Mouse (Mus musculus): ENCODE data around the gene Gm17482. TPM values are rescaled to one million over a fixed set of nuclear protein-coding genes. Genes with fewer than 3 reads are reported as not detected.
"Not testable (repeated sequence)": the region's sequence is repeated elsewhere in the genome, so short reads cannot be mapped to it uniquely, and the experiment has no call there.

Gm17482 gene
- not detected for total RNA-seq (2021)
- long read RNA-seq, experiment 1, partial matches to known transcripts = 0 of 1 reads
- long read RNA-seq, experiment 1, other reads (novel, unspliced or antisense) = 1 of 1 reads
- long read RNA-seq, experiment 2 = 0 reads

GRCm38 (mm10) chr6:115227043-115227442 is at the start of gene Gm17482:
TSS of gene Gm17482 (plus strand) at chr6:115227343.
- no peak for DNase-seq (ENCODE audit: low spot score)

DNA sequence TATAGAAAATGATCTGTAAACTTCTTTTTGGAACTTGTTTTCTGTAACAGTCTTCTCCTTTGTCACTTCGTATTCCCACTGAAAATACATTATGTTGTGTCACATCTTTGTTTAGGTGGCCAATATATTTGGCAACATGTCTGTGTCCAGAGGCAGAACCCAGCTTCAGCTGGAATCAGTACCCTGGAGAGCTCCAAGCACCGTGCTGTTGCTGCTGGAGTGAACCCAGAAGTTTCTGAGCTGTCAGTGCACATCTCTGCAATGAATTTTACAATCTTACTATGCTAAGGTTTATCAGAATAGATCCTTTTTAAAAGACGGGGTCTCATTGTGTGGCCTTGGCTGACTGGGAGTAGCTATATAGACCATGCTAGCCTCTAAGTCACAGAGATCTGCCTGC is 48.3 kb upstream of the Gm17482 start:
- peak; percentile 7 for DNase-seq (ENCODE audit: low spot score)

DNA sequence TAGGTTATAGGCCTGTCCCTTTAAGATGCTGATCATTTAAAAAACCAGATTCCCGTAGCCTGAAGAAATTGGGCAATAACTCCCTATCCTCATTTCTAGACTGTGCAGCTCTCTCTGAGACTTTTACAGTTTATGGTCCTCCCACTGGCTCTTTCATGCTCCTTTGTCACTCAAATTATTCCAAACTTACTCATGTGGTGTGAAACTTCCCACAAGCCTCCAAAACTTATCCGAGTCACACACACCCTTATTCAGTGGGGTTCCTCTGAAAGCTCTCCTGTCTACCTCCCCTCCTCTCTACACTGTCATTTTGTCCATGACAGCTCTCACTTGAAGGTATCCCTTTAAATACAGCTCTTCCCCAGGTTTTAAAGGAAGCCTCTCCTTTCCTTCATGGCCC is 46.0 kb upstream of the Gm17482 start:
- DNase-seq (ENCODE audit: low spot score) = no peak

- no peak for DNase-seq (ENCODE audit: low spot score)
These were observed 36.0 kb upstream of the Gm17482 start for GRCm38 (mm10) chr6:115191111-115191510.

- no peak for DNase-seq (ENCODE audit: low spot score)
These were observed 26.4 kb upstream of the Gm17482 start for GRCm38 (mm10) chr6:115200753-115201152.

DNA sequence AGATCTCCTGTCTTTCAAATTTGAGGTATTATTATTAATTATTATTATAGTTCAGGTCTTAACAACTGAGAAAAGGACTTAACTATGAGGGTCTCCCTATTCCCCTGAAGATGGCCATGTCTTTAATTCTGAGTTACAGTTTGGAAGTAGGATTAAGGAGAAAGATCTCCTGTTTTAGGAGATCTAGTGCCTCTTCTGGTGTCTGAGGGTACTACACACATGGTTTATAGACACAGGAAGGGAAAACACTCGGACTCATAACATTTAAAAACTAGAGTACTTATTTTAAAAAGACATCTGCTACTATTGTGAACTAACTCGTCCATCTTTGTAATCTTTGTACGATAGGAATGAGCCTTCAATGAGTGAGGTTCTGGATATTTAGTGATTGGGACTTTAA is 24.1 kb upstream of the Gm17482 start:
- DNase-seq (ENCODE audit: low spot score) = no peak

DNA sequence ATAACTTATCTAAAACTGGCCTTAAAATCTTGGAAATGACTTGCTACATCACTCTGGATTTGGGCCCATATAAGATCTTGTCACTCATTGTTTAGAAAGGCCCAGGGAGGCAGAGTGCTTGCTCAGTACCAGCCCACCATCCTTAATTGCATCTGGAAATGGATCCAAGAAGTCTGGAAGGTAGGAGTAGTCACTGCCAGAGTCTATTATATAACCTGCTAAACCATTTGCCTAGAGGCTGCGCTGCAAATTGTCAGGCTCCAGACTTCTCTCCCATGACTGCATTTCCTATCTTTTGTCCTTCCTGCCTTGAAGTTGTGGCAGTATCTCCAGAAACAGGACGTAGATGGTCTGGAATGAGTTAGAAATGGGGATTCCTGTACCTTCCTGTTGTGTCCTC is 17.0 kb upstream of the Gm17482 start:
- DNase-seq (ENCODE audit: low spot score) = no peak

DNA sequence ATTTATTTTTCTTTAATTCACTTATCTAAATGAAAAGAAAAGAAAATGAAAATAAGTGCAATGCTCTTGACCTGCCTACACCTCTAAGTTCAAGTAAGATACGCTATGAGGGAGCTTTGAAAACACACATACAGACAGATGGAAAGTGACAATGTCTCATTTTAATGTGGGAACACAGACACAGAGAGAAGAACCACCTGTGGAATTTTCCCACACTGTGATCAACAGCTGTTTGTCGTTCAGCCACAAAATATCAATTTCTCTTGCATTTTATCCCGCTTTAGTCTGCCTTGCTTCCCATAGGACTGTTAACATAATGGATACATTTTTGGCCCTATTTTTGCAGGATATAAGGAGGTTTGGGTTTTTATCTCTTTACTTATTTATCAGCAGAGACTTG is 16.3 kb upstream of the Gm17482 start:
- no peak for DNase-seq (ENCODE audit: low spot score)

DNA sequence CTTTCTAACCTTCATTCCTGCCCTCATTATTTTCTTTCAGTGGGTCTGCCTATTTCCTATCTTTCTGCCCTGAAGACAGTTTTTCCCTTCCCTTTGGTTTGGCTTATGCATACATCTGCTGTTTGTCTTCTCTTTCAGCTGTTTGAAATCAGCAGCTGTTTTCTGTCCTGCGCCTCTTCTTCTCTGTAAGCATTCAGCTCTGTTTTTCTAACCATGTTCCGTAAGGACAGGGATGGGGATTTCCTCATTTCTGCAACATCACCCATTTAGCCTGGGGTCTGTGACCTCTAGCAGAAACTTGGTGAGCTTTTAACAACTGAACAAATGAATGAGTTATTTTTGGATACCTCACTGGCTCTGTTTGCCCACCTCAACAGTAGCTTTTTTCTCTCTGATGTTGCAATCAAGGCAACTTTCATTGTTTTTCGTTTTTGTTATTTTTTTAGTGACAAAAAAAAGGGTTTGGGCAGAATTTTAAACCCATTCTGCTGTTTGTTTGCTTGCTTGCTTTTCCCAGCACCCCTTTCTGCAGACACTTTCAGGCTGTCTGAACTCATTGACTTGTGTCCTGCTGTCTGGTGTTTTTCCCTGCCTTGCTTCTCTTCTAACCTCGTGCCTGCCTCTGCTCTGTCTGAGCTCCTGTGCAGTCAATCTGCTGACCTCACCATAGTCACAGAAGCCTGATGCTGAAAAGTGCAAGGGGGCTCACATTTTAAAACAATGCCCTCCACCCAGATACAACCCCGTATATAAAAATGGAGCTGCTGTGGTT is 14.8 kb upstream of the Gm17482 start:
- no peak for DNase-seq (ENCODE audit: low spot score)

DNA sequence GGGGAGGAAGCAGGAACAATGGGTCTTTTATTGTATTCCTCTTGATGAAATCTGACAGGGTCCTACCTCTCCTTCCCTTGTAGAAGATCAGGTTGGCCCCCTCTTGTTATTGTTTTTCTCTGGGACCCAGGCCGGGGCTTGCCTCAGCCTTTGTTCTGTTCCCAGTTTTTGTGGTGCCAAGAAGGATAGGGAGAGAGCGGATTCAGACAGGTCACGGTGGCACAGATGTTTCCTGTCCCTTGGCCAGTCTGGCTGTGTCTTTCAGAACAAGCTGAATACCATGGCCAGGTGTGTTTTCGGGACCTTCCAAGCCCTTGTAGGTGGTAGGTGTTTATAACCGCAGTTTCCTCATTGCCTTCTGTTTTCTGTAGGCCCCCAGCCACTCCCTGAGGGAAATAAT is 14.0 kb upstream of the Gm17482 start:
- DNase-seq (ENCODE audit: low spot score) = no peak

- no peak for DNase-seq (ENCODE audit: low spot score)
These were observed 5.9 kb upstream of the Gm17482 start for GRCm38 (mm10) chr6:115221215-115221641.

DNA sequence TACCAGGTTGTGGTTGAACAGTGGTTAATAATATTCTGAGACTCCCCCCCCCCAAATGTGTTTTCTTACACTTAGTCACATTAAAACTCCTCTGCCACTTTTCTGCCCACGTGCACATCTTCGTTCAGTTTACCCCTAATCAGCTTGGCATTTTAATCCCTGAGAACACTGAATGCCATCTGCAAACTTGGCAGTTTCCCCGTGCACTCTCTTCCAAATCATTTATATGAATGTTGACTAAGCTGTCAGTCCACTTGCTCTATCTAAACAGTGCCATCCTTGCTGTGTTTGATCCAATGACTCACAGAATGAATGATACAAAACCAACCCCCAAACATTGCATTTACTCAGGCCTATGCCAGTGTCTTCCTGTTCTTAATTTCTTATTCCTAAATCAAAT is 1.6 kb upstream of the Gm17482 start:
- DNase-seq (ENCODE audit: low spot score) = no peak

- DNase-seq (ENCODE audit: low spot score) = peak; percentile 78
These were observed 386 bp downstream of the Gm17482 start for GRCm38 (mm10) chr6:115227529-115227928.

DNA sequence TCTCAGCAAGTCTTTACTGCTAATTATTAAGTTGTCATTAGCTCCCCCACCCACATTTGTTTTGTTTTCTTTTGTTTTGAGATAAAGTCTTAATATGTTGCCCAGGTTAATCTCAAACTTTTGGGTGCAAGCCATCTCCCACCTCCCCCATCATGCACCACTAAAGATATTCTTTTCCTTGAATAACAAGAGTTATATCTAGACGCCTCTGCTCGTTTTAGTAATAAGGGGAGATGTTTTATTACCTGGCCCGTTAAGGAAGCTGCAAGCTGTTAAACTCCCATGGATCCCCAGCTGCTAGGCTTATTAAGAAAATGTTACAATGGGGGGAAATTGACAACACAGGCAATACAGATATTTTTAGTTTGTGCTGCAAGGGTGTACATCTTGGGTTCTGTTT is 3.4 kb downstream of the Gm17482 start:
- DNase-seq (ENCODE audit: low spot score) = no peak

DNA sequence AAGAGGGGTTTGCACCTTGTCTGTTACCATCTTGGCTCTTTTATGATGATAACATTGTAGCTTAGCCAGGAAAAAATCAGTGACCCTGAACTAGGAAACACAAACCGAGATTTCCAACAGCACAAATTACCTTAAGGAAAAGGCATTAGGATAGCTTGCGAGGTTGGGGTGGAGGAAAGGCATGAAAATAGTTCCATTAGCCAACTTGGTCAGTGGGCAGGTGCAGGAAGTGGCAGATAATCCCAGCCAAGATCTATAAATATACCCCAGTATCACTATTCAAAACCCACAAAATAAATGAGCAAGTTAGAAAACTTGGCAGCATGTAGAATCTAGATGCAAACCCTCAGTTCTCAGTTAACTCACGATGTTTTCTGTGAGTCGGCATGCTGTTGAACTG is 4.7 kb downstream of the Gm17482 start:
- DNase-seq (ENCODE audit: low spot score) = no peak

GRCm38 (mm10) chr6:115232562-115232961 is 5.4 kb downstream of the Gm17482 start:
- DNase-seq (ENCODE audit: low spot score) = peak; percentile 45

- DNase-seq (ENCODE audit: low spot score) = peak; percentile 72
These were observed 11.2 kb downstream of the Gm17482 start for GRCm38 (mm10) chr6:115238031-115239027.

DNA sequence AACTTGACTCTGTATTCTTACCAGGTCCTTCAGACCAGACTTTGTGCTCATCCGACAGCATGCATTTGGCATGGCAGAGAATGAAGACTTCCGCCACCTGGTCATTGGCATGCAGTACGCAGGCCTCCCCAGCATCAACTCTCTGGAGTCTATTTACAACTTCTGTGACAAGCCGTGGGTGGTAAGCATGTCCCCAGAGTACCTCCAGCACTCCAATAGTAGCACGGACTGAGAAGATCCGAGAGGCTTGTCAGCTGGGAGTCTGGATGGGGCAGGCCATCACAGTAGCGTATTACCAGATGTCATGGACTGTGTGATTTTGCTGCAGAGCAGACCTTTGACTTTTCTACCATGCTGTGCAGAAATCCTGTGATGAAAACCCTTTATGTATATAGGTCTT is 12.2 kb downstream of the Gm17482 start:
- DNase-seq (ENCODE audit: low spot score) = no peak

GRCm38 (mm10) chr6:115240431-115240830 is 13.3 kb downstream of the Gm17482 start:
- DNase-seq (ENCODE audit: low spot score) = not testable (repeated sequence)

- no peak for DNase-seq (ENCODE audit: low spot score)
These were observed 14.1 kb downstream of the Gm17482 start for GRCm38 (mm10) chr6:115241131-115241699.

- DNase-seq (ENCODE audit: low spot score) = no peak
These were observed 14.8 kb downstream of the Gm17482 start for GRCm38 (mm10) chr6:115241939-115242338.

DNA sequence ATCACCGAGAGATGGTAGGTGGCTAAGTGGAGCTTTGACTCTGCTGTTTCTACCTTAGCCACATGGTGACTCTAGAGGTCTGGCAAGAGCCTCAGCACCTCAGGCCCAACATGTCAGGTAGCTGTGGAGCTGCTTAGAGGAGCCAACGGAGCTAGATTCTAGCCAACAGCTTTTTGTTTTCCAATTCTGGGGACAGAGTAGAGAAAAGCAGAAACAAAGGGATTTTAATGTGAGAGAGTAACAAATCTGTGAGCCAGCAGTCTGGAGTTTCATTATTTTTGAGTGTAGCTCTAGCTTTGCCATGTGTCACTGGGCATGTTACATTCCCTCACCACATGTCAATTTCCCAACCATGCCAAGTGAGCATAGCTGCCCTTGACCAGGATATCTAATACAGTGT is 17.1 kb downstream of the Gm17482 start:
- DNase-seq (ENCODE audit: low spot score) = no peak

Measured in gastrocnemius, adult 18-20 months (tissue).